Mouse (Mus musculus) T-helper 1 cell (primary cell): ENCODE measurements at regions not wholly inside any gene's neighbourhood (a gene's known extent, or its start where the extent isn't known, plus 50 kb on each side); places are given as distances from the start of the nearest gene placed in this dataset.

Source experiments
- in situ Hi-C: fragments of 300-600 bp; cut with MboI, MseI; formaldehyde crosslinking; loops from one replicate; pipeline ENCODE4 v1.15.1; 2025; ENCODE audit warnings: high pct_unique_total_duplicates

DNA sequence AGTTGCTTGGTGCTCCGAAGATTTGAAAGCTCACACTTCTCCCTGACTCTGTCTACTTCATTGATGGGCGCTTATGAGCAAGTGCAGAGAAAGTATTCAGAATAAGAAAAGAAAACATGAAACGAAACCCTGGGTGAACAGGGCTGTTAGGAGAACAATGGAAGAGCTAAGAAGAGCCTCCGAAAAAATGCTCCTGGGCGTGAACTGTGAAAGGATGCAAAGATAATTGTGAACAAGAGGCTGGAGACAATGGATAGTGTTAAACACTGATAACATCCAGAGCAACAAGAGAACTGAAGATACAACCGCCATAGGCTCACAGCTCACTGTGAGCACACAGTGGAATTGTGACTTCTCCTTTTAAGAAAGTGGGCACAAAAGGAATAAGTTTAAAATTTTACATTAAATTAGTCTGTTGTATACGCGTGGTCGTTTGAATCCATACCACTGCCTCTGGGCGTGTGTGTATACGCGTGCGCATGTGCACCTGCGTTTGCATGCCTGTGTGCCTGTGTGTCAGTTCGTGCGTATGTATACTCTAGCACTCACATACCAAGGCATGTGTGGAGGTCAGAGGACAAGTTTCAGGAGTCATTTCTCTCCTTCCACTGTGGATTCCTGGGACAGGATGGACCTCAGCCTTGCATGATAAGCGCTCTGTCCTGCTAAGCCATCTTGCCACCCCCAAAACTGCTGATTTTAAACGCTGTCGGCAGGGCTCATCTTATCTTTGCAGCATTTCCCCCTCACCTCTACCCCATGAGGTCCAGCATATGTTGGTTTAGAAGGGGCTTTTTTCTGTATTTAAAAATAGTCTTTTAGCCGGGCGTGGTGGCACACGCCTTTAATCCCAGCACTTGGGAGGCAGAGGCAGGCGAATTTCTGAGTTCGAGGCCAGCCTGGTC, 113.0 kb upstream of the 1700016C15Rik start:
- in situ Hi-C loops = no loop called here

DNA sequence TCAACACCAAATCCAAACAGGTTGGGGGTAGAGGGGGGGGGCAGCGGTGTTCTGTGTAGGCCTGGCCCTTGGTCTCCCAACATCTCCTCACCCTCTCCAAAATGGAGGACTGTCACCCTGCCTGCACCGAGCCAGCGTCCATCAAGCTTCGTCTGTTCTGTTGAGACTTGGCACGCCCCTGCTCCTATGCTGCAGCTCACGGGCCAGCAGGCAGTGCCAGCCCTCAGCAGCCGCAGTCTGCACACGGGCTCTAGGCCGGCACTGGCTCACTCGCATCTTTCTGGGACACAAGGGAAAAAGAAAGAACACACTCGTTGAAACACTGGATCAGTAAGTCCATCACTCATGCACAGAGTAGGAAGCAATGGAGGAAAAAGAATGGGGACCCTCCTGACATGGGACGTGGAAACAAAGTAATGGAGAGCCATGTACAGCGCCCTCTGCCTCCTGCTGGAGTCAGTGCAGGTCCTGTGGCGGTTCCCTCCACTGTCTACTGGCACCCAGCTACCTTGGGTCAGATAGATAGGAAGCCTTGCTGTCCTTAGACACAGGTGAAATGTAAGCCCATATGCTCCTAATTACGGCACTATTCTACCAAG, 109.0 kb upstream of the 1700016C15Rik start:
- in situ Hi-C loops = no loop called here

- in situ Hi-C loops = no loop called here
Measured at GRCm38 (mm10) chr1:177621854-177622590, 107.6 kb upstream of the 1700016C15Rik start.

GRCm38 (mm10) chr1:177623304-177623726, 106.3 kb upstream of the 1700016C15Rik start:
- in situ Hi-C loops = no loop called here

DNA sequence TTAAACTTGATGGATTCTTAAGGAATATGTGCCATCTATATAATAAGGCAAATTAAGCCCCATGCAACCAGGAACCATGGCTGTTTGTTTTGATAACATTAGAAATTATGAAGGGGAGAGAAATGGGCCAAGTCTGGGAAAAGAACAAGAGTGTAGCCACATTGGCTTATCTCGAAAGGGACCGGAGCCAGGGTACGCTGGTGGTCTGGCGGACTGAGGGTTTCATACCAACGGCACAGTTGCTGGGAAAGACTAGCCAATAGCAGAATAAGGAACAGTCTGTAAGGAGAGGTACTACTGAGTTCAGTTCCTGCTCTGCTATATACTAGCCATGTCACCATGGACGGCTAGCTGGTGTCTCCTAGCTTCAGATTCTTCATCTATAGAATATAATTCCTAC, 105.9 kb upstream of the 1700016C15Rik start:
- in situ Hi-C loops = no loop called here

- in situ Hi-C loops = no loop called here
Measured at GRCm38 (mm10) chr1:177627814-177628213, 101.8 kb upstream of the 1700016C15Rik start.

GRCm38 (mm10) chr1:177633966-177634602, 95.5 kb upstream of the 1700016C15Rik start:
- in situ Hi-C loops = no loop called here

GRCm38 (mm10) chr1:177637061-177637460, 92.6 kb upstream of the 1700016C15Rik start:
- in situ Hi-C loops = no loop called here

GRCm38 (mm10) chr1:177638381-177638780, 91.2 kb upstream of the 1700016C15Rik start:
- in situ Hi-C loops = no loop called here

DNA sequence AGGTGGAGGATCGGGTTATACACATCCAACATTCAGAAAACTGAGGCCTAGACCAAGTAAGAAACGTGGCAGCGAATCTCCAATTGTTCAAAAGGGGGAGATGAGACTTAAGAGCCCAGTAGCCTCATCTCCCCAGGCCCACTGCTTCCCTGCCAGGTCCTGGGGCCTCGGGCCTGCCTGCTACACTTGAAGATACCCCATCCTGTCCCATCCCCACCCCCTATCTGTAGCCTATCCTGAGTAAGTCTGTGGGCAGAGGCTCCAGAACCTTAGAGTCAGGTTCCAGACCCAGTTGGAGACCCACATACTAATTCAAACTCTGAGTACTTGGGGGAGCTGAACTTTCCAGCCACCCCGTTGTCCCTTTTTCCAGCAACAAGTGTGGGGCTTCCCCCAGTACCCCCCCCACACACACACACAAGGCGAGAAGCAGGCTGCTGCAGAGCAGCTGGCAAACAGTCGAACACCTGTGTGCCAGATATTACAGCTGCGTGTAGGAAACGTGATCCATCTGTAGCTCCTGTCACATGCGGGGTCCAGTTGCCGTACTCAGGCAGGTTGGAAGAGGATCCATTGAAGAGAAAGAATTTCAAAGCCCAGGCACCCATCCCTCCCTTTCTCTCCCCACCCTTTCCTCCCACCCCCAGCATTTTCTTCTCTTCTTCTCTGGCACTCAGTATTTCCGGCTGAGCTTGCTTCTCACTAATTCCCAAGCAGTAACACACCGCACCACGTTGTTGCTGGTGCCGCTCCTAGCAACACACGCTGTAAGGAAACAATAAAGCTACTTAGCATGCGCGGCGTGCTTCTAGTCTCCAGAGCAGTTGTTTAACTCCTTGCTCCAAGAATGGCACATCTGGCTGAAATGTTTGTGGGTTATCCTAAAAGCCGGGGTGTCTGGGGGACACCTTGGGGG, 89.4 kb upstream of the 1700016C15Rik start:
- in situ Hi-C loops = no loop called here

DNA sequence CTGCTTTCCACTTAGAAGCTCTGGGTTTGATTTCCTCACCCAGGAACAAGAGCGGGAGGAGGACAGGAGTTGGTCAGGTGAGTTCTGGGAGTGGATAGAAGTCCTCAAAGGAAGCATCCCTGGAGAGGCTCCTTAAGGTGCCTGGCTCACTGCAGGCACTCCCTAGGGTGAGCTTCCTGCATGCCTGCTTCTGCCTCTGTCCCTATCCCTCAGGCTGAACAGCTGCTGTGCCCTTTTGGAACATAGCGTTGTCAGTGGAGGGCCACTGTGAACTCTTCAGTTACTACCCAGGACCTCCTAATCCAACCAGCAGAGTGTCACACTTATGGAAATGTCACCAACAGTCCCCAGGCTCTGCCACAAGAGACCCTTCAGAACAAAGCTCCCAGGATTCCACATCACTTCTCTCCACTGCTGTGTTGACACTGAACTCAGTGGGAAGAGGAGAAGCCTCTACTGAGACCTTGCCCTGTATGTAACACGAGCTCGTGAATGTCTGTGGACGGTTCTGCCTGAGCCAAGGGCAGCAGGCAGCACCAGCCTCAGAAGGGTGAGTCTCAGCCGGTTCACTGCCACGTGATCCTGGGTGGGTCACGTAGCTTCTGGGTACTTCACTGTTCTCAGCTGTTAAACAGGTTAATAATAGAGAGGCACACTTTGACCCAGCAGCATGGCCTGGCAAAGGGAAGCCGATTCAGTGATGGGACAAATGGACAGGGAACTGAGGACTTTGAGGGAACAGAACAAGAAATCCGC, 86.7 kb upstream of the 1700016C15Rik start:
- in situ Hi-C loops = no loop called here

DNA sequence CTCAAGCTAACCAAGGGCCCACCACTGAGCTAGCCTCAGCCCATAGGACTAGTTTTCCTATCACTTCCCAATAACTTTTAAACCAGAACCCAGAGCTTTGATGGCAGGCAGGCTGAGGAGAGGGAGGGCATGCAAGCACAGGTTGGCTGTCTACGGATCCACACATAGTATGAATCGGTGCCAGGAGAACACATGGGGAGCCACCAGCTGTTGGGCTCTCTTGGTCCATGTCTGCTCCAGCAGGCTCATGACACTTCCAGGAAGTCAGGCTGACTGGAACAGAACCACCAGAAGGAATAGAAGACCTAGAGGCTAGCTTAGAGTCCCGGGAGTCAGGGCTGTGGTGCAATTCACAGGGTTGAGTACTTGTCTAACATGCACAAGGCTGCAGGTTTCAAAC, 86.0 kb upstream of the 1700016C15Rik start:
- in situ Hi-C loops = no loop called here

DNA sequence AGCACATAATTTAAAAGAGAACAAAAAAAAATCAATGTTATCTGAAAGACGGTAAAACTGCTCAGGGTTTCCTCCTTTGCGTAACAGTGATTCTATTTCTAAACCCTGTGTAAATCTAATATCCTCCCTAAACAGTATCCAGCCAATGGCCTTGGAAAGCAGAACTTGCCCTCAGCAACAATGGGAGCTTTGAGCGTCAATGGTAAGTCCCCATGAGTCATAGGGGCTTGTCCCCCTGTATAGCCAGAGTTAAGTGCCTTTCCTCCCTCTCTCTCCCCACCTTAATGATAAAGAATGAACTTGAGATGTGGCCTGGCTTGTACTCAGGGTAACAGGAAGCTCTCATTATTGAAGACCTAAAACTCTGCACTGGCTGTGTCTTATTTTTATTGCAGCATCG, 85.4 kb upstream of the 1700016C15Rik start:
- in situ Hi-C loops = no loop called here

GRCm38 (mm10) chr1:177645327-177645726, 84.3 kb upstream of the 1700016C15Rik start:
- in situ Hi-C loops = no loop called here

GRCm38 (mm10) chr1:177645897-177646535, 83.6 kb upstream of the 1700016C15Rik start:
- in situ Hi-C loops = no loop called here

GRCm38 (mm10) chr1:177647876-177648275, 81.7 kb upstream of the 1700016C15Rik start:
- in situ Hi-C loops = no loop called here

DNA sequence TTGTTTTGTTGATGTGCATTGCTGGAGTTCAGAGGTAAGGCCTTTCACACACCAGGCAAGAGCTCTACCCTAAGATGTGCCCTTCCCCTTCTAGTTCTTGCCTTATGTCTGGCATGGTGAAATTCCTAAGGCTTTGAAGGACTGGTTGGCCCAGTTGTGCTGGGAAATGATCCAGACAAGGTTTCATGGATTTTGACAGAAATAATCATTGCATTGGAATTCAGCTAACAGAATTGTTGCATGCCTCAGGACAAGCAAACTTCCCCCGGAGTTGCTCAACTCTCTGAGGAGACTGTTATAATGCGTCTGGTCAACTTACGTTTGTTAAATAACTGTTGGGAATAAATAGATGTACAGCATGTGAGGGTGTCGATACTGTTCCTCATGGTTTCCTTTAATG, 80.6 kb upstream of the 1700016C15Rik start:
- in situ Hi-C loops = no loop called here

DNA sequence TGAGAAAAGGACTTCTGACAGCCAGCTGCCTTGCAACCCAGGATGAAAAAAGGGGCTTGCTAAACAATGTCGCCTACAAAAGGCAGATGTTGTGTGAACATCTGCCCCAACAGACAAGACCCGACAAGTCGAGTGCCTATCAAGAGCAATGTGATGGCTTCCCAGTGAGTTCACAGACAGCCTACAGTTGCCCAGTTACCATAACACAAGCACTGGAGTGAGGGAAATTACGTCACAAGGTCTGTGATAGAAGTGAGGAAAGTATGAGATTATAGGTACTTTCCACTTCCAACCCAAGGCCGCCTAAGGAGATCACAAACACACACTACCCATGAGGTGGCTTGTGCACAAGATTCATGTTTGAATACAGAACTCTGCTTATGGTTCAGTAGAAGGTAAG, 78.4 kb upstream of the 1700016C15Rik start:
- in situ Hi-C loops = no loop called here

- in situ Hi-C loops = no loop called here
Measured at GRCm38 (mm10) chr1:177663163-177663562, 66.5 kb upstream of the 1700016C15Rik start.
